Mouse (Mus musculus): ENCODE measurements around the gene Htr6.

DNA sequence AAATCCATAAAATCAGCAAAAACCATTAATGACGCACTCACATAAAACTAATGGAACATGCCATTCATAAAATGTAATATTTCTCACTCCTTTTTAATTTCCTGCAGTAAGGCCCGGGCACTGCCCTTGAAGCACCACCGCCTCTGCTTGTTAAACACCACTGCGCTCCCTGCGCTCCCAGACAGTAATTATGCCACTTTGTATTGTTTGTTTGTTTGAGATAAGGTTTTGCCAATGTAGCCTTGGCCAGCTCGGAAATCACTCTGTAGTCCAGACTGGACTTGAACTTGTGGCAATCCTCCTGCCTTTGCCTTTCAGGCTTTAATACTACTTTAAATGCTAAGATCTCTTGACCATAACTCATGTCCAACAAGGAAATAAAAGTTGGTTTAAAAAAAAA lies 49.6 kb upstream of the Htr6 start:
- no peak for TF ChIP-seq CTCF (IDR thresholded peaks at IDR 0.05)
- TF ChIP-seq EP300 (IDR thresholded peaks at IDR 0.05), result no peak
